In genomic region chr9:99243895-99244293, GRCm38 (mm10) we compare ENCODE assay signal across 8 mouse cellular contexts. TPM values are rescaled to one million over a fixed set of nuclear protein-coding genes. Genes with fewer than 3 reads are reported as not detected.
A peak's percentile ranks its signal among the peaks of the same experiment; 100 is the strongest.
DNase-seq lines count a peak whose midpoint lies in the region; ATAC-seq and TF ChIP-seq lines count a peak whose summit lies in the region.

No protein-coding gene starts in this region.

- H3K9me3 ChIP-seq in heart, postnatal 0 days (replicated peaks; ENCODE audit: control insufficient read depth, low read length) = no peaks in the 10 kb centered on the region
- no peaks in the 10 kb centered on the region for H3K9me3 ChIP-seq in liver, postnatal 0 days (ENCODE audit: low read length)

- peak overlapping the region; percentile 74 for H3K4me2 ChIP-seq in heart, postnatal 0 days (ENCODE audit: low read depth, low read length)
- peak overlapping the region; percentile 81 for H3K4me2 ChIP-seq in liver, postnatal 0 days (ENCODE audit: low read depth, low read length)

- WGBS in heart, postnatal 0 days = 7% methylated on average over 10 of the region's 10 CpGs
- WGBS in liver, postnatal 0 days (ENCODE audit: insufficient replicate concordance) = 5% methylated on average over 10 of the region's 10 CpGs

- 0 out of 2 replicates have a peak, but pooled peaks cover 3% of the 10 kb centered on the region for H3K36me3 ChIP-seq in heart, postnatal 0 days (replicated peaks; ENCODE audit: control insufficient read depth, insufficient read depth, low read length)
- no peaks in the 10 kb centered on the region; the same call in 1 of the 2 replicates for H3K36me3 ChIP-seq in liver, postnatal 0 days (replicated peaks; ENCODE audit: insufficient read depth, low read length)

- H3K27ac ChIP-seq in layer of hippocampus, adult 2 months = peak overlapping the region; percentile 94
- H3K27ac ChIP-seq in bone marrow macrophage, adult 2 months (ENCODE audit: insufficient read depth, low read depth, low read length) = no peak overlapping the region
- no peak overlapping the region for H3K27ac ChIP-seq in heart, postnatal 0 days (ENCODE audit: low read depth)
- peak overlapping the region; percentile 89 for H3K27ac ChIP-seq in liver, postnatal 0 days (ENCODE audit: low read depth)

- peak overlapping the region; percentile 84 for H3K9ac ChIP-seq in heart, postnatal 0 days (replicated peaks; ENCODE audit: low read depth, low read length)
- peak overlapping the region; percentile 84 for H3K9ac ChIP-seq in liver, postnatal 0 days (replicated peaks)

- no peaks in the 10 kb centered on the region for H3K27me3 ChIP-seq in heart, postnatal 0 days (ENCODE audit: control insufficient read depth, insufficient read depth, low read length)
- H3K27me3 ChIP-seq in liver, postnatal 0 days (ENCODE audit: insufficient read depth, low read length) = no peaks in the 10 kb centered on the region

- no peak for TF ChIP-seq CTCF in layer of hippocampus, adult 2 months (conservative IDR thresholded peaks at IDR 0.05)
- TF ChIP-seq CTCF in bone marrow macrophage, adult 2 months (IDR thresholded peaks at IDR 0.05; ENCODE audit: low read depth, low read length) = no peak
- no peak for TF ChIP-seq CTCF in heart, postnatal 0 days (IDR thresholded peaks at IDR 0.05; ENCODE audit: low read depth)
- TF ChIP-seq CTCF in liver, postnatal 0 days (IDR thresholded peaks at IDR 0.05; ENCODE audit: low read depth) = no peak

- no peak for ATAC-seq in heart, postnatal 0 days (ENCODE audit: insufficient read depth, low read depth)
- no peak for ATAC-seq in liver, postnatal 0 days

- no peak for TF ChIP-seq POLR2A in bone marrow macrophage, adult 2 months (IDR thresholded peaks at IDR 0.05; ENCODE audit: borderline replicate concordance, low read depth, low read length)

- peaks cover 25% of the 10 kb centered on the region for H3K4me1 ChIP-seq in bone marrow macrophage, adult 2 months (ENCODE audit: control insufficient read depth, insufficient read depth, low read length)
- H3K4me1 ChIP-seq in heart, postnatal 0 days (ENCODE audit: control insufficient read depth, insufficient read depth) = no peaks in the 10 kb centered on the region; the same call in 1 of the 2 replicates
- H3K4me1 ChIP-seq in liver, postnatal 0 days (ENCODE audit: insufficient read depth) = peaks cover 29% of the 10 kb centered on the region

- DNase-seq in layer of hippocampus, adult 2 months (ENCODE audit: low spot score in 2 of 2) = no peak
- DNase-seq in layer of hippocampus, postnatal 14 days (ENCODE audit: low spot score in 2 of 2) = no peak
- no peak for DNase-seq in heart, postnatal 0 days (ENCODE audit: low spot score)
- no peak for DNase-seq in liver, postnatal 0 days
- DNase-seq in urinary bladder, adult 18-20 months (ENCODE audit: low spot score in 2 of 2) = no peak
- DNase-seq in layer of hippocampus, adult 18-20 months (ENCODE audit: low spot score in 2 of 2) = no peak
- DNase-seq in embryo, embryonic 10 days (ENCODE audit: low spot score) = no peak

- peak overlapping the region; percentile 68 for H3K4me3 ChIP-seq in layer of hippocampus, adult 2 months
- peak overlapping the region; percentile 87 for H3K4me3 ChIP-seq in bone marrow macrophage, adult 2 months (ENCODE audit: insufficient read depth, low read length)
- peak overlapping the region; percentile 95 for H3K4me3 ChIP-seq in heart, postnatal 0 days (ENCODE audit: low read depth, low read length)
- H3K4me3 ChIP-seq in liver, postnatal 0 days (ENCODE audit: low read depth, low read length) = peak overlapping the region; percentile 90

- no peak for TF ChIP-seq EP300 in heart, postnatal 0 days (IDR thresholded peaks at IDR 0.05; ENCODE audit: low read depth)
- TF ChIP-seq EP300 in liver, postnatal 0 days (IDR thresholded peaks at IDR 0.05; ENCODE audit: low read depth) = no peak

RNA-seq across cellular contexts. Expression of gene Cep70, which starts 0.7 kb away (rescaled TPM):
- 10 to 100 TPM; 27.5 to 34.0 TPM for total RNA-seq in layer of hippocampus, adult 2 months (2021)
- total RNA-seq in layer of hippocampus, postnatal 14 days (2021) = 10 to 100 TPM; 17.0 to 20.0 TPM
- 19.3 and 21.8 TPM in 2 replicates for polyA plus RNA-seq in bone marrow macrophage, adult 2 months (2012; ENCODE audit: insufficient read depth, insufficient read length, missing spikeins)
- total RNA-seq in heart, postnatal 0 days (2014; rRNA removed; ENCODE audit: low replicate concordance) = 9.2 and 68.0 TPM in 2 replicates
- 15.5 and 16.1 TPM in 2 replicates for polyA plus RNA-seq in heart, postnatal 0 days (2015; fragmentation: Nextera tagmentation; extraction: Ambion mirVana)
- 11.4 and 14.8 TPM in 2 replicates for polyA plus RNA-seq in liver, postnatal 0 days (2015; fragmentation: Nextera tagmentation; extraction: Ambion mirVana)
- 10 to 100 TPM; 22.6 to 23.6 TPM for total RNA-seq in layer of hippocampus, adult 18-20 months (2021)

RNA-seq across cellular contexts. Expression of gene Faiml, which starts 6.9 kb away (rescaled TPM):
- not detected for total RNA-seq in layer of hippocampus, adult 2 months (2021)
- not detected for total RNA-seq in layer of hippocampus, postnatal 14 days (2021)
- polyA plus RNA-seq in bone marrow macrophage, adult 2 months (2012; ENCODE audit: insufficient read depth, insufficient read length, missing spikeins) = not detected in 2 replicates
- not detected in 2 replicates for total RNA-seq in heart, postnatal 0 days (2014; rRNA removed; ENCODE audit: low replicate concordance)
- not detected in 2 replicates for polyA plus RNA-seq in heart, postnatal 0 days (2015; fragmentation: Nextera tagmentation; extraction: Ambion mirVana)
- polyA plus RNA-seq in liver, postnatal 0 days (2015; fragmentation: Nextera tagmentation; extraction: Ambion mirVana) = not detected in 2 replicates
- not detected for total RNA-seq in layer of hippocampus, adult 18-20 months (2021)

Comparison
In these comparisons a context has a peak if more than half of its experiments do, and no peak if none do; other contexts are left out.
1. H3K27ac ChIP-seq: peak in layer of hippocampus, adult 2 months (single experiment) and liver, postnatal 0 days (single experiment); none in bone marrow macrophage, adult 2 months (single experiment) and heart, postnatal 0 days (single experiment).
2. Peak in every context shown above with its lines, with median percentiles within 50 percentile points of each other: H3K4me3 ChIP-seq.